Mouse (Mus musculus) embryonic fibroblast, embryonic 13.5 days (primary cell): ENCODE data around the gene Ncam2. TPM values are rescaled to one million over a fixed set of nuclear protein-coding genes. Genes with fewer than 3 reads are reported as not detected.

ENCODE experiments used
- H3K27ac ChIP-seq: 2 replicates; pipeline ENCODE4 v1.5.1; 2012; ENCODE audit warnings: low read length, control low read depth, inconsistent platforms; ENCODE audit not compliant: insufficient read depth
- H3K4me1 ChIP-seq: 2 replicates; pipeline ENCODE4 v1.6.1; 2011; ENCODE audit warnings: low read length; ENCODE audit not compliant: control insufficient read depth, insufficient read depth
- H3K4me3 ChIP-seq: 2 replicates; pipeline ENCODE4 v1.5.1; 2011; ENCODE audit warnings: mild to moderate bottlenecking, control low read depth, low read length; ENCODE audit not compliant: insufficient read depth
- CTCF ChIP-seq: IDR thresholded peaks from 2 replicates; pipeline ENCODE4 v1.5.1; 2011; ENCODE audit warnings: mild to moderate bottlenecking, control low read depth, low read length, moderate library complexity, borderline replicate concordance; ENCODE audit not compliant: insufficient read depth
- POLR2A ChIP-seq: IDR thresholded peaks from 2 replicates; pipeline ENCODE4 v1.6.1; 2011; ENCODE audit warnings: low read depth, mild to moderate bottlenecking, control low read depth, low read length, moderate library complexity
- polyA plus RNA-seq: library from polyadenylated mRNA; stranded (reverse); fragments of >200 nt; gene quantifications from 2 replicates; pipeline ENCODE4 v1.2.4, GENCODE M21; 2011; ENCODE audit warnings: low read depth; ENCODE audit not compliant: missing spikeins, insufficient read length

The Ncam2 gene
- polyA plus RNA-seq, 1 experiment = 0.74 TPM

GRCm38 (mm10) chr16:81202721-81203161 lies 2.2 kb downstream of the Ncam2 start:
- TF ChIP-seq POLR2A = no peak
- no peak for TF ChIP-seq CTCF
- Histone ChIP-seq H3K4me1 (no peaks in the 10 kb centered on the region), H3K27ac (no peak overlapping the region), H3K4me3 (no peak overlapping the region)

- H3K4me1 ChIP-seq = no peaks in the 10 kb centered on the region
- no peak for TF ChIP-seq CTCF
- TF ChIP-seq POLR2A = no peak
- no peak overlapping the region for H3K27ac ChIP-seq
- H3K4me3 ChIP-seq = no peak overlapping the region
These were observed 4.0 kb downstream of the Ncam2 start for GRCm38 (mm10) chr16:81204405-81205034.

- Histone ChIP-seq H3K4me3 (no peak overlapping the region), H3K4me1 (no peaks in the 10 kb centered on the region), H3K27ac (no peak overlapping the region)
- TF ChIP-seq CTCF = no peak
- TF ChIP-seq POLR2A = no peak
These were observed 20.7 kb downstream of the Ncam2 start for GRCm38 (mm10) chr16:81221176-81221575.

GRCm38 (mm10) chr16:81223841-81224240 lies 23.3 kb downstream of the Ncam2 start:
- H3K4me1 ChIP-seq = no peaks in the 10 kb centered on the region
- no peak overlapping the region for H3K4me3 ChIP-seq
- no peak for TF ChIP-seq CTCF
- no peak for TF ChIP-seq POLR2A
- H3K27ac ChIP-seq = no peak overlapping the region

- H3K4me1 ChIP-seq = no peaks in the 10 kb centered on the region
- TF ChIP-seq POLR2A = no peak
- no peak for TF ChIP-seq CTCF
- H3K4me3 ChIP-seq = no peak overlapping the region
- H3K27ac ChIP-seq = no peak overlapping the region
These were observed 23.8 kb downstream of the Ncam2 start for GRCm38 (mm10) chr16:81224253-81224652.

- Histone ChIP-seq H3K27ac (no peak overlapping the region), H3K4me1 (no peaks in the 10 kb centered on the region), H3K4me3 (no peak overlapping the region)
- TF ChIP-seq CTCF = no peak
- TF ChIP-seq POLR2A = no peak
These were observed 54.4 kb downstream of the Ncam2 start for GRCm38 (mm10) chr16:81254875-81255274.

GRCm38 (mm10) chr16:81260429-81260828 lies 59.9 kb downstream of the Ncam2 start:
- TF ChIP-seq CTCF (no peak), POLR2A (no peak)
- Histone ChIP-seq H3K27ac (no peak overlapping the region), H3K4me3 (no peak overlapping the region), H3K4me1 (no peaks in the 10 kb centered on the region)

GRCm38 (mm10) chr16:81273597-81274360 lies 73.3 kb downstream of the Ncam2 start:
- Histone ChIP-seq H3K4me3 (no peak overlapping the region), H3K27ac (no peak overlapping the region), H3K4me1 (no peaks in the 10 kb centered on the region)
- no peak for TF ChIP-seq CTCF
- TF ChIP-seq POLR2A = no peak

- no peak for TF ChIP-seq CTCF
- no peak for TF ChIP-seq POLR2A
- Histone ChIP-seq H3K27ac (no peak overlapping the region), H3K4me3 (no peak overlapping the region), H3K4me1 (no peaks in the 10 kb centered on the region)
These were observed 83.7 kb downstream of the Ncam2 start for GRCm38 (mm10) chr16:81284241-81284640.
